Mouse (Mus musculus): ENCODE results near the gene Fosl2. TPM values are rescaled to one million over a fixed set of nuclear protein-coding genes. Genes with fewer than 3 reads are reported as not detected.
A peak's percentile ranks its signal among the peaks of the same experiment; 100 is the strongest.

Gene Fosl2
- polyA plus RNA-seq, 1 experiment from 2014 or later, result 6.9 TPM

- peaks cover 12% of the 10 kb centered on the region; the same call in 1 of the 2 replicates for H3K27me3 ChIP-seq
- H3K9ac ChIP-seq, result peak overlapping the region; percentile 90
- peak overlapping the region; percentile 77 for H3K4me3 ChIP-seq
- H3K4me2 ChIP-seq, result peak overlapping the region; percentile 80
- H3K9me3 ChIP-seq, result no peaks in the 10 kb centered on the region
- H3K36me3 ChIP-seq, result no peaks in the 10 kb centered on the region
- H3K27ac ChIP-seq, result peak overlapping the region; percentile 98
- H3K4me1 ChIP-seq, result peaks cover 47% of the 10 kb centered on the region
- under 1% methylated on average over 45 of the region's 54 CpGs for WGBS
- ATAC-seq (ENCODE audit: insufficient number of reproducible peaks, insufficient read depth, low FRiP score, low TSS enrichment, low read depth), result peak; percentile 33
Measured at GRCm38 (mm10) chr5:32134903-32135335, 682 bp upstream of the Fosl2 start.

GRCm38 (mm10) chr5:32136301-32136863 lies 781 bp downstream of the Fosl2 start:
- Histone ChIP-seq H3K27me3 (peaks cover 6% of the 10 kb centered on the region; the same call in 1 of the 2 replicates), H3K36me3 (no peaks in the 10 kb centered on the region), H3K4me3 (peak overlapping the region; percentile 77), H3K4me2 (peak overlapping the region; percentile 80), H3K9ac (peak overlapping the region; percentile 90), H3K27ac (peak overlapping the region; percentile 98), H3K9me3 (no peaks in the 10 kb centered on the region), H3K4me1 (peaks cover 56% of the 10 kb centered on the region)
- WGBS, result under 1% methylated on average over 61 of the region's 63 CpGs
- no peak for ATAC-seq (ENCODE audit: insufficient number of reproducible peaks, insufficient read depth, low FRiP score, low TSS enrichment, low read depth)

GRCm38 (mm10) chr5:32137106-32137522 lies 1.5 kb downstream of the Fosl2 start:
- no peak for ATAC-seq (ENCODE audit: insufficient number of reproducible peaks, insufficient read depth, low FRiP score, low TSS enrichment, low read depth)
- H3K4me1 ChIP-seq, result peaks cover 58% of the 10 kb centered on the region
- peak overlapping the region; percentile 80 for H3K4me2 ChIP-seq
- H3K36me3 ChIP-seq, result no peaks in the 10 kb centered on the region
- H3K27me3 ChIP-seq, result no peaks in the 10 kb centered on the region
- peak overlapping the region; percentile 90 for H3K9ac ChIP-seq
- H3K4me3 ChIP-seq, result peak overlapping the region; percentile 77
- 3% methylated on average over 12 of the region's 12 CpGs for WGBS
- no peaks in the 10 kb centered on the region for H3K9me3 ChIP-seq
- H3K27ac ChIP-seq, result peak overlapping the region; percentile 98

GRCm38 (mm10) chr5:32138446-32139195 lies 3.0 kb downstream of the Fosl2 start:
- Histone ChIP-seq H3K4me3 (peak overlapping the region; percentile 77), H3K9me3 (no peaks in the 10 kb centered on the region), H3K9ac (peak overlapping the region; percentile 90), H3K4me2 (peak overlapping the region; percentile 80), H3K27me3 (no peaks in the 10 kb centered on the region), H3K27ac (peak overlapping the region; percentile 98), H3K4me1 (peaks cover 63% of the 10 kb centered on the region), H3K36me3 (no peaks in the 10 kb centered on the region)
- 27% methylated on average over 10 of the region's 10 CpGs for WGBS
- ATAC-seq (ENCODE audit: insufficient number of reproducible peaks, insufficient read depth, low FRiP score, low TSS enrichment, low read depth), result no peak

- H3K9ac ChIP-seq, result peak overlapping the region; percentile 90; the same call in 1 of the 2 replicates
- H3K27me3 ChIP-seq, result no peaks in the 10 kb centered on the region
- H3K4me1 ChIP-seq, result peaks cover 57% of the 10 kb centered on the region
- no peaks in the 10 kb centered on the region for H3K9me3 ChIP-seq
- H3K4me3 ChIP-seq, result peak overlapping the region; percentile 77
- ATAC-seq (ENCODE audit: insufficient number of reproducible peaks, insufficient read depth, low FRiP score, low TSS enrichment, low read depth), result no peak
- no peaks in the 10 kb centered on the region for H3K36me3 ChIP-seq
- peak overlapping the region; percentile 80 for H3K4me2 ChIP-seq
- 40% methylated on average over 9 of the region's 9 CpGs for WGBS
- peak overlapping the region; percentile 98; the same call in 1 of the 2 replicates for H3K27ac ChIP-seq
Measured at GRCm38 (mm10) chr5:32139516-32140037, 4.0 kb downstream of the Fosl2 start.

- no peak for ATAC-seq (ENCODE audit: insufficient number of reproducible peaks, insufficient read depth, low FRiP score, low TSS enrichment, low read depth)
- Histone ChIP-seq H3K4me3 (no peak overlapping the region), H3K9ac (no peak overlapping the region)
Measured at GRCm38 (mm10) chr5:32141899-32142298, 6.3 kb downstream of the Fosl2 start.

GRCm38 (mm10) chr5:32143433-32143970 lies 7.9 kb downstream of the Fosl2 start:
- Histone ChIP-seq H3K9me3 (no peaks in the 10 kb centered on the region), H3K9ac (0 out of 2 replicates have a peak overlapping the region, but pooled peaks have one; percentile 21), H3K4me3 (no peak overlapping the region), H3K4me2 (0 out of 2 replicates have a peak overlapping the region, but pooled peaks have one; percentile 7), H3K27me3 (no peaks in the 10 kb centered on the region), H3K27ac (no peak overlapping the region), H3K36me3 (peaks cover 31% of the 10 kb centered on the region), H3K4me1 (peaks cover 42% of the 10 kb centered on the region)
- ATAC-seq (ENCODE audit: insufficient number of reproducible peaks, insufficient read depth, low FRiP score, low TSS enrichment, low read depth), result no peak
- whole genome bisulfite sequencing, result 60% methylated on average over 13 of the region's 13 CpGs

More at GRCm38 (mm10) chr5:32141899-32142298, 6.3 kb downstream of the Fosl2 start:
- Histone ChIP-seq H3K9me3 (no peaks in the 10 kb centered on the region), H3K36me3 (peaks cover 14% of the 10 kb centered on the region), H3K4me2 (no peak overlapping the region; the same call in 1 of the 2 replicates), H3K27me3 (no peaks in the 10 kb centered on the region), H3K27ac (no peak overlapping the region), H3K4me1 (peaks cover 57% of the 10 kb centered on the region)
- 85% methylated on average over 2 of the region's 2 CpGs for WGBS

- ATAC-seq (ENCODE audit: insufficient number of reproducible peaks, insufficient read depth, low FRiP score, low TSS enrichment, low read depth), result no peak
- H3K27ac ChIP-seq, result no peak overlapping the region
- no peak overlapping the region for H3K4me2 ChIP-seq
- H3K36me3 ChIP-seq, result peaks cover 55% of the 10 kb centered on the region
- no peak overlapping the region for H3K4me3 ChIP-seq
- peaks cover 23% of the 10 kb centered on the region for H3K4me1 ChIP-seq
- H3K9ac ChIP-seq, result no peak overlapping the region
- no peaks in the 10 kb centered on the region; the same call in 1 of the 2 replicates for H3K27me3 ChIP-seq
- WGBS, result 76% methylated on average over 6 of the region's 6 CpGs
- H3K9me3 ChIP-seq, result no peaks in the 10 kb centered on the region
Measured at GRCm38 (mm10) chr5:32146281-32146680, 10.7 kb downstream of the Fosl2 start.

- Histone ChIP-seq H3K27ac (no peak overlapping the region), H3K9ac (no peak overlapping the region), H3K4me1 (peaks cover 13% of the 10 kb centered on the region), H3K4me2 (no peak overlapping the region), H3K4me3 (no peak overlapping the region), H3K36me3 (peaks cover 77% of the 10 kb centered on the region), H3K27me3 (no peaks in the 10 kb centered on the region; the same call in 1 of the 2 replicates), H3K9me3 (no peaks in the 10 kb centered on the region)
- WGBS, result 81% methylated on average over 4 of the region's 4 CpGs
- ATAC-seq (ENCODE audit: insufficient number of reproducible peaks, insufficient read depth, low FRiP score, low TSS enrichment, low read depth), result no peak
Measured at GRCm38 (mm10) chr5:32148593-32148992, 13.0 kb downstream of the Fosl2 start.

GRCm38 (mm10) chr5:32151244-32151643 lies 15.6 kb downstream of the Fosl2 start:
- H3K36me3 ChIP-seq, result peaks cover 92% of the 10 kb centered on the region
- H3K4me1 ChIP-seq, result peaks cover 11% of the 10 kb centered on the region

GRCm38 (mm10) chr5:32152725-32153417 lies 17.3 kb downstream of the Fosl2 start:
- no peak for ATAC-seq (ENCODE audit: insufficient number of reproducible peaks, insufficient read depth, low FRiP score, low TSS enrichment, low read depth)
- 64% methylated on average over 28 of the region's 28 CpGs for WGBS
- peaks cover 3% of the 10 kb centered on the region; the same call in 1 of the 2 replicates for H3K27me3 ChIP-seq
- no peak overlapping the region for H3K4me2 ChIP-seq
- no peaks in the 10 kb centered on the region for H3K9me3 ChIP-seq
- H3K4me1 ChIP-seq, result peaks cover 11% of the 10 kb centered on the region
- peaks cover 75% of the 10 kb centered on the region for H3K36me3 ChIP-seq
- no peak overlapping the region for H3K4me3 ChIP-seq
- no peak overlapping the region for H3K9ac ChIP-seq
- H3K27ac ChIP-seq, result no peak overlapping the region

More at GRCm38 (mm10) chr5:32151244-32151643, 15.6 kb downstream of the Fosl2 start:
- H3K27me3 ChIP-seq, result peaks cover 3% of the 10 kb centered on the region; the same call in 1 of the 2 replicates
- H3K27ac ChIP-seq, result no peak overlapping the region
- no peak overlapping the region for H3K9ac ChIP-seq
- no peak overlapping the region for H3K4me2 ChIP-seq
- WGBS, result 42% methylated on average over 4 of the region's 4 CpGs
- ATAC-seq (ENCODE audit: insufficient number of reproducible peaks, insufficient read depth, low FRiP score, low TSS enrichment, low read depth), result no peak
- H3K9me3 ChIP-seq, result no peaks in the 10 kb centered on the region
- H3K4me3 ChIP-seq, result no peak overlapping the region
